Comparison of ENCODE assay signal across 16 mouse cellular contexts in the genomic region with DNA sequence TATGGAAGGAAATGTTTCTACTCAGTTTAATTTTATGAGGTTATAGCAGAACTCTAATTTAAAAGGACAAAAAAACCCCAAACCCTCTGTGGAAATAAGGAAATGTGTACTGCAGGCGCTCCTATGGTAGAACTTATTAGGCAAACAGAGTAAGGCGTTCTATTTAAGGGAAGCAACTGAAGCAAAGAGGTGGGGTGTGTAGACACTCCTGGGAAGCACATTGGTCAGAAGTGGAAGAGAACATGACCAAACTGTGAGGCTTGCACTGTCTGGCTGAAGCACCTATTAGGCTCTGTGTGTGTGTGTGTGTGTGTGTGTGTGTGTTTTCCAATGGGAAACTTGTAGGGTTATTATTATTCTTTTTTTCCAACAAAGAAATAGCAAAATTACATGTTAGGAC. TPM values are rescaled to one million over a fixed set of nuclear protein-coding genes. Genes with fewer than 3 reads are reported as not detected.
DNase-seq lines count a peak whose midpoint lies in the region; ATAC-seq and TF ChIP-seq lines count a peak whose summit lies in the region.
"Had no signal": no experiment of that assay in that cellular context is flagged by ENCODE, and none has a peak within 500 bp of the region (broad histone marks: within the 10 kb centered on the region; RNA-seq: fewer than 3 reads in every experiment).

No protein-coding gene starts in this region.

- no peaks in the 10 kb centered on the region for H3K27me3 ChIP-seq in hindbrain, embryonic 13.5 days
- H3K27me3 ChIP-seq in hindbrain, embryonic 14.5 days (ENCODE audit: control insufficient read depth, insufficient read depth, low read length): no peaks in the 10 kb centered on the region
- no peaks in the 10 kb centered on the region for H3K27me3 ChIP-seq in MEL (ENCODE audit: control insufficient read depth in 1 of 2, insufficient read depth in 2 of 2, low read length in 2 of 2)
- H3K27me3 ChIP-seq in embryonic facial prominence, embryonic 15.5 days: no peaks in the 10 kb centered on the region
- no peaks in the 10 kb centered on the region for H3K27me3 ChIP-seq in liver, postnatal 0 days (ENCODE audit: insufficient read depth, low read length)
- H3K27me3 ChIP-seq: midbrain, embryonic 13.5 days had no signal

- TF ChIP-seq EP300 in MEL (IDR thresholded peaks at IDR 0.05; ENCODE audit: low read depth in 1 of 2, low read length in 2 of 2): no peak
- TF ChIP-seq EP300 in liver, postnatal 0 days (IDR thresholded peaks at IDR 0.05; ENCODE audit: low read depth): no peak

- TF ChIP-seq CTCF in MEL (IDR thresholded peaks at IDR 0.05 in 2 of 3, conservative IDR thresholded peaks at IDR 0.05 in 1 of 3; ENCODE audit: control insufficient read depth in 1 of 3, insufficient read depth in 1 of 3, low read depth in 2 of 3, low read length in 3 of 3, poor library complexity in 1 of 3, severe bottlenecking in 1 of 3): no peak
- TF ChIP-seq CTCF in liver, postnatal 0 days (IDR thresholded peaks at IDR 0.05; ENCODE audit: low read depth): no peak

- ATAC-seq in hindbrain, embryonic 13.5 days (ENCODE audit: low FRiP score): no peak
- ATAC-seq in hindbrain, embryonic 14.5 days (ENCODE audit: low FRiP score): no peak
- no peak for ATAC-seq in embryonic facial prominence, embryonic 15.5 days (ENCODE audit: insufficient number of reproducible peaks, low FRiP score, low TSS enrichment, low read depth)
- ATAC-seq in liver, postnatal 0 days: no peak
- ATAC-seq: inflammation-experienced regulatory T-cells, adult 6 months; midbrain, embryonic 13.5 days had no signal

- peaks cover 14% of the 10 kb centered on the region for H3K4me1 ChIP-seq in hindbrain, embryonic 13.5 days (replicated peaks)
- H3K4me1 ChIP-seq in hindbrain, embryonic 14.5 days (replicated peaks; ENCODE audit: control insufficient read depth, insufficient read depth, low read length): peaks cover 19% of the 10 kb centered on the region; the same call in 1 of the 2 replicates
- H3K4me1 ChIP-seq in MEL (ENCODE audit: control insufficient read depth in 1 of 2, insufficient read depth in 2 of 2, low read length in 2 of 2): peaks cover 20 to 26% of the 10 kb centered on the region in 2 experiments
- peaks cover 26% of the 10 kb centered on the region for H3K4me1 ChIP-seq in embryonic facial prominence, embryonic 15.5 days
- peaks cover 31% of the 10 kb centered on the region for H3K4me1 ChIP-seq in liver, postnatal 0 days (ENCODE audit: insufficient read depth)

- H3K9ac ChIP-seq in hindbrain, embryonic 13.5 days: no peak overlapping the region
- no peak overlapping the region for H3K9ac ChIP-seq in hindbrain, embryonic 14.5 days
- no peak overlapping the region for H3K9ac ChIP-seq in MEL (ENCODE audit: control insufficient read depth, low read depth, low read length, poor library complexity, severe bottlenecking)
- no peak overlapping the region for H3K9ac ChIP-seq in embryonic facial prominence, embryonic 15.5 days
- no peak overlapping the region for H3K9ac ChIP-seq in liver, postnatal 0 days (replicated peaks)
- H3K9ac ChIP-seq: midbrain, embryonic 13.5 days had no signal

- DNase-seq in hindbrain, embryonic 14.5 days (ENCODE audit: low spot score): no peak
- DNase-seq in MEL (ENCODE audit: low read depth, low spot score): peak; percentile 37
- DNase-seq in liver, postnatal 0 days: no peak
- no peak for DNase-seq in layer of hippocampus, adult 9-11 months
- DNase-seq in layer of hippocampus, postnatal 36 days: no peak
- DNase-seq: cerebellum, adult 9-10 months; heart, adult 18-20 months; heart, postnatal 10 days; kidney, postnatal 25 days; right cerebral cortex, postnatal 25 days had no signal

- H3K4me3 ChIP-seq in hindbrain, embryonic 13.5 days: no peak overlapping the region
- H3K4me3 ChIP-seq in hindbrain, embryonic 14.5 days (replicated peaks; ENCODE audit: low read length): no peak overlapping the region
- no peak overlapping the region for H3K4me3 ChIP-seq in MEL (ENCODE audit: control insufficient read depth in 1 of 2, insufficient read depth in 1 of 2, low read depth in 2 of 2, low read length in 2 of 2)
- no peak overlapping the region for H3K4me3 ChIP-seq in embryonic facial prominence, embryonic 15.5 days (replicated peaks)
- H3K4me3 ChIP-seq in liver, postnatal 0 days (ENCODE audit: low read depth, low read length): no peak overlapping the region
- H3K4me3 ChIP-seq: midbrain, embryonic 13.5 days had no signal

- TF ChIP-seq POLR2A in MEL (IDR thresholded peaks at IDR 0.05; ENCODE audit: control insufficient read depth in 1 of 2, insufficient read depth in 1 of 2, low read depth in 1 of 2, low read length in 2 of 2, poor library complexity in 1 of 2): no peak

- H3K9me3 ChIP-seq in hindbrain, embryonic 13.5 days: no peaks in the 10 kb centered on the region
- H3K9me3 ChIP-seq in hindbrain, embryonic 14.5 days (ENCODE audit: control insufficient read depth, low read length): no peaks in the 10 kb centered on the region
- no peaks in the 10 kb centered on the region for H3K9me3 ChIP-seq in MEL (replicated peaks; ENCODE audit: insufficient read depth, low read length)
- no peaks in the 10 kb centered on the region for H3K9me3 ChIP-seq in embryonic facial prominence, embryonic 15.5 days (replicated peaks)
- no peaks in the 10 kb centered on the region for H3K9me3 ChIP-seq in liver, postnatal 0 days (ENCODE audit: low read length)
- H3K9me3 ChIP-seq: midbrain, embryonic 13.5 days had no signal

- H3K27ac ChIP-seq in hindbrain, embryonic 13.5 days: no peak overlapping the region
- H3K27ac ChIP-seq in hindbrain, embryonic 14.5 days: no peak overlapping the region
- H3K27ac ChIP-seq in MEL (ENCODE audit: control insufficient read depth, low read depth, low read length): no peak overlapping the region
- no peak overlapping the region for H3K27ac ChIP-seq in embryonic facial prominence, embryonic 15.5 days (replicated peaks)
- H3K27ac ChIP-seq in liver, postnatal 0 days (ENCODE audit: low read depth): no peak overlapping the region
- H3K27ac ChIP-seq: midbrain, embryonic 13.5 days had no signal

- peak overlapping the region; percentile 19; the same call in 1 of the 2 replicates for H3K4me2 ChIP-seq in hindbrain, embryonic 13.5 days
- no peak overlapping the region for H3K4me2 ChIP-seq in hindbrain, embryonic 14.5 days (replicated peaks)
- H3K4me2 ChIP-seq in embryonic facial prominence, embryonic 15.5 days (replicated peaks): peak overlapping the region; percentile 64
- H3K4me2 ChIP-seq in liver, postnatal 0 days (ENCODE audit: low read depth, low read length): peak overlapping the region; percentile 11; the same call in 1 of the 2 replicates

- peaks cover 22% of the 10 kb centered on the region for H3K79me2 ChIP-seq in MEL (ENCODE audit: control insufficient read depth, insufficient read depth, low read length, poor library complexity)

- 90% methylated on average over 2 of the region's 2 CpGs for WGBS in hindbrain, embryonic 13.5 days
- 93% methylated on average over 2 of the region's 2 CpGs for WGBS in hindbrain, embryonic 14.5 days
- WGBS in embryonic facial prominence, embryonic 15.5 days: 56% methylated on average over 2 of the region's 2 CpGs
- WGBS in liver, postnatal 0 days (ENCODE audit: insufficient replicate concordance): 64% methylated on average over 2 of the region's 2 CpGs

- no peak for TF ChIP-seq RAD21 in MEL (IDR thresholded peaks at IDR 0.05; ENCODE audit: low read depth, low read length)

- H3K36me3 ChIP-seq in hindbrain, embryonic 13.5 days: no peaks in the 10 kb centered on the region
- no peaks in the 10 kb centered on the region for H3K36me3 ChIP-seq in hindbrain, embryonic 14.5 days (replicated peaks; ENCODE audit: control insufficient read depth, insufficient read depth)
- H3K36me3 ChIP-seq in MEL (ENCODE audit: control insufficient read depth in 1 of 2, insufficient read depth in 2 of 2, low read length in 2 of 2): peaks cover 0 to 40% of the 10 kb centered on the region in 2 experiments; a peak in 2 of 4 replicates
- H3K36me3 ChIP-seq in embryonic facial prominence, embryonic 15.5 days: no peaks in the 10 kb centered on the region
- H3K36me3 ChIP-seq in liver, postnatal 0 days (replicated peaks; ENCODE audit: insufficient read depth, low read length): no peaks in the 10 kb centered on the region
- H3K36me3 ChIP-seq: midbrain, embryonic 13.5 days had no signal

TF ChIP-seq in MEL, 35 proteins besides CTCF, POLR2A, EP300 and RAD21 (continues in another document):
- TF ChIP-seq E2F4 (IDR thresholded peaks at IDR 0.05; ENCODE audit: borderline replicate concordance, low read depth, low read length) (no peak), MAZ (IDR thresholded peaks at IDR 0.05; ENCODE audit: low read depth, low read length) (no peak), POLR2AphosphoS2 (IDR thresholded peaks at IDR 0.05; ENCODE audit: low read length) (no peak), CHD1 (IDR thresholded peaks at IDR 0.05; ENCODE audit: low read depth, low read length) (no peak), MAX (IDR thresholded peaks at IDR 0.05; ENCODE audit: low read length) (no peak), ZC3H11A (IDR thresholded peaks at IDR 0.05; ENCODE audit: low read depth, low read length) (no peak), TAL1 (IDR thresholded peaks at IDR 0.05; ENCODE audit: low read length) (no peak), ZNF384 (IDR thresholded peaks at IDR 0.05; ENCODE audit: low read depth, low read length) (no peak), SMC3 (IDR thresholded peaks at IDR 0.05; ENCODE audit: low read depth, low read length) (no peak)

RNA-seq across cellular contexts. Expression of a gene that starts 2.8 kb away (rescaled TPM):
- polyA plus RNA-seq in hindbrain, embryonic 13.5 days (2015; fragmentation: Nextera tagmentation; extraction: Ambion mirVana): 24.4 and 26.8 TPM in 2 replicates
- 22.7 and 24.2 TPM in 2 replicates for polyA plus RNA-seq in hindbrain, embryonic 14.5 days (2014; fragmentation: Nextera tagmentation; extraction: Ambion mirVana)
- 17.6 and 21.7 TPM in 2 replicates for total RNA-seq in MEL (2012; rRNA removed)
- 10 to 100 TPM in 1 of 2 experiments, not detected in 1; 27.5 TPM for polyA plus RNA-seq in MEL (2012; ENCODE audit: insufficient read depth in 1 of 2, insufficient read length in 2 of 2, low read depth in 1 of 2, low replicate concordance in 2 of 2, missing spikeins in 1 of 2)
- 68.1 and 75.8 TPM in 2 replicates for polyA plus RNA-seq in embryonic facial prominence, embryonic 15.5 days (2015; fragmentation: Nextera tagmentation; extraction: Ambion mirVana)
- polyA plus RNA-seq in liver, postnatal 0 days (2015; fragmentation: Nextera tagmentation; extraction: Ambion mirVana): 18.3 and 21.6 TPM in 2 replicates
- total RNA-seq in layer of hippocampus, postnatal 36 days (2021): 10 to 100 TPM; 15.9 to 19.6 TPM

RNA-seq across cellular contexts. Expression of a gene that starts 20.1 kb away (rescaled TPM):
- 0.16 TPM in 1 of 2 replicates, not detected in the other for polyA plus RNA-seq in hindbrain, embryonic 13.5 days (2015; fragmentation: Nextera tagmentation; extraction: Ambion mirVana)
- polyA plus RNA-seq in hindbrain, embryonic 14.5 days (2014; fragmentation: Nextera tagmentation; extraction: Ambion mirVana): not detected in 2 replicates
- total RNA-seq in MEL (2012; rRNA removed): not detected in 2 replicates
- under 1 TPM in 1 of 2 experiments, not detected in 1; 0.06 TPM for polyA plus RNA-seq in MEL (2012; ENCODE audit: insufficient read depth in 1 of 2, insufficient read length in 2 of 2, low read depth in 1 of 2, low replicate concordance in 2 of 2, missing spikeins in 1 of 2)
- polyA plus RNA-seq in embryonic facial prominence, embryonic 15.5 days (2015; fragmentation: Nextera tagmentation; extraction: Ambion mirVana): 1.2 and 1.6 TPM in 2 replicates
- polyA plus RNA-seq in liver, postnatal 0 days (2015; fragmentation: Nextera tagmentation; extraction: Ambion mirVana): 0.06 and 0.13 TPM in 2 replicates
- under 1 TPM; 0.10 to 0.13 TPM for total RNA-seq in layer of hippocampus, postnatal 36 days (2021)
- total RNA-seq: heart, adult 18-20 months; layer of hippocampus, postnatal 25 days had no signal
- polyA plus RNA-seq: inflammation-experienced regulatory T-cells, adult 6 months; lung, embryonic 16.5 days; midbrain, embryonic 13.5 days had no signal
